Mouse (Mus musculus) left cerebral cortex, postnatal 25 days (tissue): Measurements from ENCODE around the gene Fam187a. TPM values are rescaled to one million over a fixed set of nuclear protein-coding genes. Genes with fewer than 3 reads are reported as not detected.

ENCODE experiments used
- total RNA-seq, 2 experiments: library from RNA; stranded (reverse); gene quantifications; 2 replicates each; pipeline ENCODE4 v1.2.3; 2021

Gene Fam187a
- total RNA-seq, 2 experiments from 2014 or later = 0.27 TPM; not detected in 1

Other genes with a start within 250 kb of the Fam187a start
- gene Meioc, start 221.5 kb upstream of the Fam187a start, total RNA-seq = not detected
- 10 to 100 TPM; 28.2 to 30.3 TPM for gene Ccdc43, start 187.4 kb upstream of the Fam187a start, total RNA-seq
- 100 to 1,000 TPM; 118 to 139 TPM for gene Adam11, start 123.7 kb upstream of the Fam187a start, total RNA-seq
- 1 to 10 TPM; 7.3 to 8.0 TPM for gene Gjc1, start 65.5 kb upstream of the Fam187a start, total RNA-seq
- gene Higd1b, start 49.3 kb upstream of the Fam187a start, total RNA-seq = 1 to 10 TPM; 5.1 to 7.2 TPM
- gene Eftud2, start 4.2 kb upstream of the Fam187a start, total RNA-seq = 100 to 1,000 TPM; 108 to 116 TPM
- 1 to 10 TPM; 1.7 to 2.7 TPM for gene Ccdc103, start 4.0 kb upstream of the Fam187a start, total RNA-seq
- gene Gfap, start 15.7 kb downstream of the Fam187a start, total RNA-seq = 100 to 1,000 TPM; 118 to 122 TPM
- gene Kif18b, start 40.0 kb downstream of the Fam187a start, total RNA-seq = under 1 TPM; 0.28 to 0.41 TPM
- gene C1ql1, start 61.5 kb downstream of the Fam187a start, total RNA-seq = 10 to 100 TPM; 16.4 to 17.4 TPM
- gene Nmt1, start 143.0 kb downstream of the Fam187a start, total RNA-seq = 100 to 1,000 TPM; 122 to 124 TPM
- 10 to 100 TPM; 67.7 to 68.1 TPM for gene Dcakd, start 143.2 kb downstream of the Fam187a start, total RNA-seq
- gene Plcd3, start 216.5 kb downstream of the Fam187a start, total RNA-seq = 10 to 100 TPM; 13.3 to 13.8 TPM
- gene Acbd4, start 216.5 kb downstream of the Fam187a start, total RNA-seq = 10 to 100 TPM; 68.9 to 70.7 TPM
- 10 to 100 TPM; 46.5 to 50.8 TPM for gene Hexim1, start 231.1 kb downstream of the Fam187a start, total RNA-seq
- 10 to 100 TPM; 11.7 to 13.6 TPM for gene Hexim2, start 247.3 kb downstream of the Fam187a start, total RNA-seq